Mouse (Mus musculus) urinary bladder, postnatal 36 days (tissue): ENCODE measurements around the gene Srpk1.

Experiments used
- DNase-seq, 2 experiments: peaks; one replicate each; pipeline ENCODE4 v3.0.0; 2022; ENCODE audit warnings: low spot score in 2 of 2, mixed read lengths in 1 of 2

Gene Srpk1

GRCm38 (mm10) chr17:28622300-28622759 lies at the start of gene Srpk1:
Gene Srpk1 (minus strand): TSS chr17:28622709.
- DNase-seq = peak; percentile 86 to 90

GRCm38 (mm10) chr17:28659564-28659963 lies 37.1 kb upstream of the Srpk1 start:
- DNase-seq = no peak

- DNase-seq = no peak
Observed at GRCm38 (mm10) chr17:28657936-28658335, 35.4 kb upstream of the Srpk1 start.

GRCm38 (mm10) chr17:28650268-28650667 lies 27.8 kb upstream of the Srpk1 start:
- no peak for DNase-seq

GRCm38 (mm10) chr17:28648607-28649370 lies 26.3 kb upstream of the Srpk1 start:
- peak; percentile 17 to 28 for DNase-seq

GRCm38 (mm10) chr17:28646221-28646620 lies 23.7 kb upstream of the Srpk1 start:
- no peak for DNase-seq

GRCm38 (mm10) chr17:28644112-28644511 lies 21.6 kb upstream of the Srpk1 start:
- DNase-seq = no peak

- DNase-seq = no peak
Observed at GRCm38 (mm10) chr17:28643697-28644096, 21.2 kb upstream of the Srpk1 start.

GRCm38 (mm10) chr17:28640113-28640512 lies 17.6 kb upstream of the Srpk1 start:
- DNase-seq = no peak

- DNase-seq = peak in 1 of 2 experiments; percentile 10
Observed at GRCm38 (mm10) chr17:28637711-28638690, 15.5 kb upstream of the Srpk1 start.

- no peak for DNase-seq
Observed at GRCm38 (mm10) chr17:28635842-28636241, 13.3 kb upstream of the Srpk1 start.

GRCm38 (mm10) chr17:28629125-28629524 lies 6.6 kb upstream of the Srpk1 start:
- no peak for DNase-seq

- no peak for DNase-seq
Observed at GRCm38 (mm10) chr17:28628248-28629124, 6.0 kb upstream of the Srpk1 start.

- DNase-seq = no peak
Observed at GRCm38 (mm10) chr17:28626937-28627336, 4.4 kb upstream of the Srpk1 start.

- DNase-seq = no peak
Observed at GRCm38 (mm10) chr17:28625327-28625726, 2.8 kb upstream of the Srpk1 start.

GRCm38 (mm10) chr17:28624841-28625240 lies 2.3 kb upstream of the Srpk1 start:
- no peak for DNase-seq

GRCm38 (mm10) chr17:28621381-28622299 lies 869 bp downstream of the Srpk1 start:
- peak; percentile 30 to 31 for DNase-seq

- no peak for DNase-seq
Observed at GRCm38 (mm10) chr17:28618775-28619174, 3.7 kb downstream of the Srpk1 start.

GRCm38 (mm10) chr17:28618124-28618523 lies 4.4 kb downstream of the Srpk1 start:
- no peak for DNase-seq

- no peak for DNase-seq
Observed at GRCm38 (mm10) chr17:28617636-28618035, 4.9 kb downstream of the Srpk1 start.
